26 mouse cellular contexts compared by ENCODE assay signal in the genomic region with DNA sequence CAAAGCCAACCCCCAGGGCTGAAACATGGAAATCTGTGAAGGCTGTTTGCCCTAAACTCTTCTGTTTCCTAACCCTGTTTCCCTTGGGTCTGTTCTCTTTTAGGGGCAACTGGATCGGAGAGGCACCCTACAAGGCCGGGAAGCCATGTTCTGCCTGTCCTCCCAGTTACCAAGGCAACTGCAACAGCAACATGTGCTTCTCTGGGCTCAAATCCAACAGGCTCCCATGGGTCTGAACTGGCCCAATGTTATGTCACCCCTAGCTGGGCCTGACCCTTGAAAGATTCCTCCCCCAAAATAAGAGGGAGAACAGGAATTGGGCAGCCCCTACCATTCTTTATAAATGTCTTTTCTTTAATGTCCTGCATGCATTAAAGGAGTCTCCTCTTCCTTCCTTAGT. TPM values are rescaled to one million over a fixed set of nuclear protein-coding genes. Genes with fewer than 3 reads are reported as not detected.
DNase-seq lines count a peak whose midpoint lies in the region; TF ChIP-seq lines count a peak whose summit lies in the region.
"Had no signal": no experiment of that assay in that cellular context is flagged by ENCODE, and none has a peak within 500 bp of the region (broad histone marks: within the 10 kb centered on the region; RNA-seq: fewer than 3 reads in every experiment).

No protein-coding gene starts in this region.

- no peak for TF ChIP-seq CTCF in heart, adult 2 months (IDR thresholded peaks at IDR 0.05)

- no peaks in the 10 kb centered on the region for H3K36me3 ChIP-seq in heart, adult 2 months (ENCODE audit: control insufficient read depth, insufficient read depth, low read length)
- H3K36me3 ChIP-seq: embryonic facial prominence, embryonic 12.5 days; heart, embryonic 15.5 days; hindbrain, embryonic 13.5 days; midbrain, embryonic 12.5 days; neural tube, embryonic 15.5 days had no signal

- TF ChIP-seq POLR2A in heart, adult 2 months (IDR thresholded peaks at IDR 0.05; ENCODE audit: insufficient read depth, low read depth, low read length) = no peak

- no peaks in the 10 kb centered on the region for H3K27me3 ChIP-seq in heart, adult 2 months (ENCODE audit: control insufficient read depth, insufficient read depth, low read length)
- H3K27me3 ChIP-seq: embryonic facial prominence, embryonic 12.5 days; forebrain, embryonic 13.5 days; heart, embryonic 15.5 days; hindbrain, embryonic 13.5 days; midbrain, embryonic 12.5 days; neural tube, embryonic 15.5 days had no signal

- H3K27ac ChIP-seq in heart, adult 2 months = no peak overlapping the region
- H3K27ac ChIP-seq: embryonic facial prominence, embryonic 12.5 days; forebrain, embryonic 13.5 days; heart, embryonic 15.5 days; hindbrain, embryonic 13.5 days; macrophage; midbrain, embryonic 12.5 days; neural tube, embryonic 15.5 days had no signal

- no peak overlapping the region for H3K4me3 ChIP-seq in heart, adult 2 months
- H3K4me3 ChIP-seq: embryonic facial prominence, embryonic 12.5 days; erythroblast, embryonic 14.5 days; forebrain, embryonic 13.5 days; heart, embryonic 15.5 days; hindbrain, embryonic 13.5 days; midbrain, embryonic 12.5 days; neural tube, embryonic 15.5 days had no signal

- no peaks in the 10 kb centered on the region for H3K4me1 ChIP-seq in heart, adult 2 months (ENCODE audit: control insufficient read depth, insufficient read depth, low read length)
- H3K4me1 ChIP-seq: embryonic facial prominence, embryonic 12.5 days; forebrain, embryonic 13.5 days; heart, embryonic 15.5 days; hindbrain, embryonic 13.5 days; midbrain, embryonic 12.5 days; neural tube, embryonic 15.5 days had no signal

- WGBS in heart, adult 2 months = 52% methylated on average over 2 of the region's 2 CpGs

- peak; percentile 20 to 33 for DNase-seq in heart, adult 2 months
- DNase-seq in heart, postnatal 25 days (ENCODE audit: low spot score) = no peak
- peak; percentile 63 for DNase-seq in left cerebral cortex, postnatal 4 days
- no peak for DNase-seq in left cerebral cortex, adult 11 months (ENCODE audit: low spot score)
- peak; percentile 52 for DNase-seq in NIH3T3 (ENCODE audit: low read depth)
- peak; percentile 18 to 22 for DNase-seq in heart, adult 9 months (ENCODE audit: low spot score in 2 of 2)
- no peak for DNase-seq in urinary bladder, postnatal 25 days (ENCODE audit: low spot score)
- no peak for DNase-seq in layer of hippocampus, adult 8-10 months (ENCODE audit: low spot score in 2 of 2)
- DNase-seq: cerebellum, adult 9-10 months; gastrocnemius, postnatal 25 days; layer of hippocampus, adult 9-11 months; lung, adult 18-20 months; thymus, postnatal 36 days had no signal

- intact Hi-C loops in heart, adult 2 months (cut with DNase I) = no loop called here
- intact Hi-C loops in heart, postnatal 25 days (cut with DNase I) = no loop called here
- intact Hi-C loops in left cerebral cortex, postnatal 4 days (cut with DNase I) = no loop called here

- no peak overlapping the region for H3K9ac ChIP-seq in heart, adult 2 months (ENCODE audit: low read depth, low read length)
- H3K9ac ChIP-seq: embryonic facial prominence, embryonic 12.5 days; forebrain, embryonic 13.5 days; heart, embryonic 15.5 days; hindbrain, embryonic 13.5 days; midbrain, embryonic 12.5 days; neural tube, embryonic 15.5 days had no signal

- TF ChIP-seq EP300 in heart, adult 2 months (IDR thresholded peaks at IDR 0.05; ENCODE audit: insufficient read depth, low read depth, low read length) = no peak

- no peaks in the 10 kb centered on the region for H3K79me2 ChIP-seq in heart, adult 2 months (replicated peaks; ENCODE audit: control insufficient read depth, insufficient read depth, low read length)

RNA-seq across cellular contexts. Expression of a gene that starts 4.4 kb away (rescaled TPM):
- not detected for total RNA-seq in heart, adult 2 months (2021)
- polyA plus RNA-seq in heart, adult 2 months (2012; rRNA removed) = 0.03 TPM in 1 of 2 replicates, not detected in the other
- not detected for total RNA-seq in heart, postnatal 25 days (2021)
- total RNA-seq in left cerebral cortex, postnatal 4 days (2021) = not detected
- not detected for total RNA-seq in layer of hippocampus, adult 8-10 months (2022)
- total RNA-seq: gastrocnemius, postnatal 25 days; left cerebral cortex, adult 8-10 months had no signal
- polyA plus RNA-seq: embryonic facial prominence, embryonic 12.5 days; forebrain, embryonic 13.5 days; heart, embryonic 15.5 days; limb, embryonic 11.5 days; macrophage; midbrain, embryonic 12.5 days had no signal

RNA-seq across cellular contexts. Expression of a gene that starts 10.1 kb away (rescaled TPM):
- total RNA-seq in heart, adult 2 months (2021) = not detected
- not detected in 2 replicates for polyA plus RNA-seq in heart, adult 2 months (2012; rRNA removed)
- total RNA-seq in heart, postnatal 25 days (2021) = not detected
- under 1 TPM in 1 of 2 experiments, not detected in 1; 0.36 TPM for total RNA-seq in left cerebral cortex, postnatal 4 days (2021)
- total RNA-seq in layer of hippocampus, adult 8-10 months (2022) = not detected
- total RNA-seq: gastrocnemius, postnatal 25 days; left cerebral cortex, adult 8-10 months had no signal
- polyA plus RNA-seq: embryonic facial prominence, embryonic 12.5 days; erythroblast, embryonic 14.5 days; forebrain, embryonic 13.5 days; heart, embryonic 15.5 days; hindbrain, embryonic 13.5 days; limb, embryonic 11.5 days; liver, embryonic 11.5 days; macrophage; midbrain, embryonic 12.5 days; spleen, adult 2 months; stomach, embryonic 14.5 days had no signal

RNA-seq across cellular contexts. Expression of a gene that starts 29.8 kb away (rescaled TPM):
- 100 to 1,000 TPM; 196 to 223 TPM for total RNA-seq in heart, adult 2 months (2021)
- polyA plus RNA-seq in heart, adult 2 months (2012; rRNA removed) = 93.8 and 139 TPM in 2 replicates
- total RNA-seq in heart, postnatal 25 days (2021) = 100 to 1,000 TPM; 174 to 182 TPM
- 10 to 100 TPM; 15.3 TPM for total RNA-seq in left cerebral cortex, postnatal 4 days (2021)
- total RNA-seq in layer of hippocampus, adult 8-10 months (2022) = 10 to 100 TPM; 17.0 to 23.5 (median 20.7) TPM

Comparison
In these comparisons a context has a peak if more than half of its experiments do, and no peak if none do; other contexts are left out.
1. DNase-seq: peak in heart, adult 2 months (2 of 2), left cerebral cortex, postnatal 4 days (single experiment), NIH3T3 (single experiment) and heart, adult 9 months (2 of 2); none in heart, postnatal 25 days (single experiment), left cerebral cortex, adult 11 months (single experiment), urinary bladder, postnatal 25 days (single experiment) and layer of hippocampus, adult 8-10 months (0 of 2).
2. RNA of a gene that starts 29.8 kb away (total RNA-seq): 196 to 223 TPM in heart, adult 2 months and 174 to 182 TPM in heart, postnatal 25 days; 17.0 to 23.5 TPM in layer of hippocampus, adult 8-10 months and 15.3 TPM in left cerebral cortex, postnatal 4 days; every median in the first group is over 4 times any median in the second.